Mouse (Mus musculus) limb, embryonic 13.5 days (tissue): ENCODE data around the gene AC134908.4. TPM values are rescaled to one million over a fixed set of nuclear protein-coding genes. Genes with fewer than 3 reads are reported as not detected.
A peak's percentile ranks its signal among the peaks of the same experiment; 100 is the strongest.

ENCODE experiments used
- ATAC-seq: fragments of 200-750 bp; cut with Nextera tagmentation; 2 replicates; pipeline ENCODE4 v1.8.0; 2017; ENCODE audit warnings: low read depth, moderate number of reproducible peaks, moderate TSS enrichment; ENCODE audit not compliant: low FRiP score
- H3K27ac ChIP-seq: fragments of 300-500 bp; sonication (generic); 2 replicates; pipeline ENCODE4 v1.5.1; 2015; ENCODE audit warnings: inconsistent platforms, mild to moderate bottlenecking, moderate library complexity
- H3K27me3 ChIP-seq: fragments of 300-500 bp; sonication (generic); 2 replicates; pipeline ENCODE4 v1.6.1; 2015; ENCODE audit warnings: mild to moderate bottlenecking, inconsistent platforms
- H3K36me3 ChIP-seq: fragments of 300-500 bp; sonication (generic); 2 replicates; pipeline ENCODE4 v1.6.1; 2015; ENCODE audit warnings: inconsistent platforms, mild to moderate bottlenecking, moderate library complexity
- H3K4me1 ChIP-seq: fragments of 300-500 bp; sonication (generic); 2 replicates; pipeline ENCODE4 v1.6.1; 2015; ENCODE audit warnings: inconsistent platforms
- H3K4me2 ChIP-seq: fragments of 300-500 bp; sonication (generic); replicated peaks from 2 replicates; pipeline ENCODE4 v1.6.1; 2015; ENCODE audit warnings: inconsistent platforms, mild to moderate bottlenecking, moderate library complexity
- H3K4me3 ChIP-seq: fragments of 300-500 bp; sonication (generic); 2 replicates; pipeline ENCODE4 v1.5.1; 2015; ENCODE audit warnings: moderate library complexity, mild to moderate bottlenecking, inconsistent platforms
- H3K9ac ChIP-seq: fragments of 300-500 bp; sonication (generic); 2 replicates; pipeline ENCODE4 v1.6.1; 2015; ENCODE audit warnings: mild to moderate bottlenecking, inconsistent platforms
- H3K9me3 ChIP-seq: fragments of 300-500 bp; sonication (generic); 2 replicates; pipeline ENCODE4 v1.6.1; 2016; ENCODE audit warnings: inconsistent platforms
- WGBS: fragments of 180-500 bp; shearing (Covaris S2); methylation state at CpG from one replicate; pipeline ENCODE4 v1.1.7; 2015; 5-methylcytosine and 5-hydroxymethylcytosine counted together
- polyA plus RNA-seq: library from polyadenylated mRNA; unstranded; fragments of >200 nt; fragmentation: Nextera tagmentation; extraction: Ambion mirVana; gene quantifications from 2 replicates; pipeline ENCODE4 v1.2.1, GENCODE M21; 2015

Gene AC134908.4
- polyA plus RNA-seq, 1 experiment from 2014 or later, result not detected

DNA sequence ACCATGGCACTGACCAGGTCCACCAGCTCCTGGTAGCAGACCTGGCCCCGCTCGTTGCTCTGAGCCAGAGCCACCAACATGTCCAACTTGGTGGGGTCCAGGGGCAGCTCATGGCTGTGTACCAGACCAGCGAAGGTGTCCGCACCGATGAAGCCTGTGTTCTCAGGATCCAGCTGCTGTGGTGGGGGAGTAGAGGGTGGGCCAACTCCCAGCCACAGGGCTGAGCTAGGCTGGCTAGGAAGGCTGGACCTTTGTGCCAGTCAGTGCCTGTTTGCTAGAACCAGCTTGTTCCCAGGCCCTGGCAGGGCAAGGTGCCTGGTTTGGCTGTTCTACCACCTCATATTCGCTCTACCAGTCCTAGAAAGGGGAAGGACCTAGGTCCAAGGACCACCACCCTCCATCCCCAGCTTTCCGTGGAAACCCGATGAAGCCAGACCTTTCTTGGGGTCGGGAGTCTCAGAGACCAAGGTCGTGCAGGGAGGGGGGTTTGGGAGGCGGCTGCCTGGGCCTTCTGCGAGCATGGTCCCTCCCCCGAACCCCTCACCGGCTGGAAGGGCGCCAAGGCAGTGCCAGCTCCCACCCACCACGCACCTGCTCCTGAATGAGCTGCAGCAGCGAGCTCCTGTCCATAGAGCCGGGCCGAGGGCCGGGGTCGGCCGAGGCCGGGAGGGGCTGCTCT is 41.1 kb upstream of the AC134908.4 start:
- WGBS, result 24% methylated on average over 22 of the region's 23 CpGs
- peak overlapping the region; percentile 33; the same call in 1 of the 2 replicates for H3K27ac ChIP-seq

DNA sequence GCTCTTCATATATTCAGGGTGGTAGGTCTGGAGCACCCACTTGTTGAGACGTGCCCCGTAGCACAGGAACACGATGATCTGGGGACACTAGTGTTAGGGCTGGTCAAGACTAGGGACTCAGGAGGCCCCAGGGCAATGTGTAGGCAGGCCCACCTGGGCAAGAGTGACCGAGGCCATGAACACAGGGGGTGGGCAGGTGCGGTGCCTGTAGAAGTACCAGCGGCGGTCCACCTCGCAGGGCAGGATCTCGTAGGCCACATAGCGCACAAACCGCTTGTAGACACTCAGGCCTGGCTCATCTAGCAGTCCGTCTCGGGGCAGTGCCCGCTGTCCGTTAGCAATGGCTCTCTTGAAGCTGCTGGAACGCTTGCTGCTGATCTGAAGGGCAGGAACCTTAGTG is 40.4 kb upstream of the AC134908.4 start:
- Histone ChIP-seq H3K27me3 (no peaks in the 10 kb centered on the region), H3K27ac (no peak overlapping the region), H3K36me3 (peaks cover 55% of the 10 kb centered on the region), H3K9ac (0 out of 2 replicates have a peak overlapping the region, but pooled peaks have one; percentile 68), H3K4me1 (peaks cover 57% of the 10 kb centered on the region), H3K9me3 (no peaks in the 10 kb centered on the region), H3K4me2 (peak overlapping the region; percentile 98; the same call in 1 of the 2 replicates), H3K4me3 (peak overlapping the region; percentile 3; the same call in 1 of the 2 replicates)
- WGBS, result 93% methylated on average over 16 of the region's 16 CpGs
- ATAC-seq, result no peak

More for the DNA sequence above, 41.1 kb upstream of the AC134908.4 start:
- Histone ChIP-seq H3K4me2 (peak overlapping the region; percentile 98), H3K27me3 (no peaks in the 10 kb centered on the region), H3K4me3 (peak overlapping the region; percentile 42), H3K4me1 (peaks cover 50% of the 10 kb centered on the region), H3K36me3 (peaks cover 55% of the 10 kb centered on the region), H3K9ac (peak overlapping the region; percentile 68), H3K9me3 (no peaks in the 10 kb centered on the region)
- ATAC-seq, result no peak

DNA sequence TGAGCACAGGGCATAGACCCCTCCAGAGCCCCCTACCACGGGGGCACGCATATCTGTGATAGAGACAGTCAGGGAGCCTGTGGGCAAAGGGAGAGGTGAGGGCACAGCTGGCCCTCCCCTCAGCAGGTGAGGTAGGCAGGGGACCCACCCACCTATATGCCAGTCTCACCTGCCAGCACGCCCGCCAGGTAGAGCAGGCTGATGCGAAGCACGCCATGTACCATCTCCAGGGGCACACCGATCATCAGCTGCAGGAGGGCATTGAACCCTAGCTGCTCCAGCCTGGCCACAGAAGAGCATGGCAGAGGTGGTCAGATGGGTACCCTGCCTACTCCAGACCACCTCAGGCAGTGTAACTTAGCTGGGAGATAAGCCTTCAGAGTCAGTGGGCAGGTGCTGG is 39.8 kb upstream of the AC134908.4 start:
- peaks cover 55% of the 10 kb centered on the region for H3K36me3 ChIP-seq

DNA sequence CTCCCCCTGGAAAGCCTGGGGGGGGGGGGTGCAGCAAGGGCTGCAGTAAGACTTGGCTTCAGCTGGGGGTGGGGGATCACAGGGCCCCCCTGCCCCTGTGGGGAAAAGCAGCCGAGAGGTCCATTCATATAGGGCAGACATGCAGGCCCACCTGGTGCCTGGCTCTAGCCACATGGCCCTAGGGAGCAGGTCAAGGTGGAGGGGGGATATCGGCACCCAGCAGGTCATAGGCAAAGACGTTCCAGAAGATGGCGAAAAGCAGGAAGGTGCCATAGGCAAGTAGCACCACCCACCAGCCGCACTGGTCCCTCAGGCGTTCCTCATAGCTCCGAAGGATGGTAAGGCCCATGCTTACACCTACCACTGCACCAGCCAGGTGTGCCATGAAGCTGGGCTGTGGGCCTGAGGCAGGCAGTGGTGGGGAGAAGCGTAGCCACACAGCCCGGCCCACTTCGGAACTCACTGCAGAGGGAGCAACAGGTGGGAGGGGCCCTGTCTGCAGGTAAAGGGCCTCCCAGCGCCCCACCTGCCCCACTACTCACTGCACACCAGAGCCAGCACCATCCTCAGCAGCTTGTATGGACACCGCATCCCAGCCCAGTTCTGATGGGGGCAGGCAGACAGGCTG is 39.2 kb upstream of the AC134908.4 start:
- no peak overlapping the region for H3K27ac ChIP-seq
- H3K9me3 ChIP-seq, result no peaks in the 10 kb centered on the region
- peaks cover 54% of the 10 kb centered on the region for H3K36me3 ChIP-seq
- 87% methylated on average over 12 of the region's 12 CpGs for WGBS
- H3K4me1 ChIP-seq, result peaks cover 68% of the 10 kb centered on the region
- peak overlapping the region; percentile 75 for H3K9ac ChIP-seq
- peak overlapping the region; percentile 88 for H3K4me3 ChIP-seq
- no peak for ATAC-seq
- peak overlapping the region; percentile 98 for H3K4me2 ChIP-seq
- no peaks in the 10 kb centered on the region for H3K27me3 ChIP-seq

More for the DNA sequence above, 39.8 kb upstream of the AC134908.4 start:
- Histone ChIP-seq H3K4me2 (peak overlapping the region; percentile 98), H3K4me1 (peaks cover 62% of the 10 kb centered on the region), H3K9me3 (no peaks in the 10 kb centered on the region), H3K27ac (no peak overlapping the region), H3K4me3 (0 out of 2 replicates have a peak overlapping the region, but pooled peaks have one; percentile 88), H3K27me3 (no peaks in the 10 kb centered on the region), H3K9ac (peak overlapping the region; percentile 75; the same call in 1 of the 2 replicates)
- WGBS, result 93% methylated on average over 7 of the region's 7 CpGs
- ATAC-seq, result no peak

DNA sequence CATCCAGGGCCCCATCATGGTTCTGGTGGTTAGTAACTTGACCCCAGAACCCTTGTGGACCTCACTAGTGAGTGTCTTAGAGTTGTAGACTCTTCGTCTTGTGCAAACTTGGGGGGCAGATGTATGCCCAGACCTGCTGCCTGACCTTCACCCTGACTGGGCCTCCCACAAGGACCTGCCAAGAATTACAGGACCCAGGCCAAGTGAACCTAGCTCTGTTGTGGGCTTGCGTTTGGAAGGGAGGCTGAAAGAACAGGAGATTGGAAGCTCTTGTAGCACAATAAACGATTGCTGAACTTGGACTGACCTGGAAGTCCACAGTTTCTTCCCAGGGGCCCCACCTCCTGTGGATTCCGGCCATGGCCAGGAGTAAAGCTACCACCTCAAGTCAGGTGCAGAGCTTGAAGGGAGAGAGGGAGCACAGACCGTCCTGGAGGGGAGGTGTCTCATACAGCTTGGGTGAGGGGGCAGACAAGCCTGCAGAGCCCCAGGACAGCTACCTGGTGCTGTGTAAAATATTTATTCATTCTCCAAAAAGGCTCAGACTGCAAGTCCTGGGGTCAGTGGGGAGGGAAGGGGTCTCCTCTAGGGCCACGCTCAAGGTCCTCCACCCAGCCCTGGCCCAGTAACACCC is 38.6 kb upstream of the AC134908.4 start:
- Histone ChIP-seq H3K9me3 (no peaks in the 10 kb centered on the region), H3K4me2 (peak overlapping the region; percentile 98), H3K27me3 (no peaks in the 10 kb centered on the region), H3K4me3 (peak overlapping the region; percentile 88), H3K4me1 (peaks cover 74% of the 10 kb centered on the region), H3K9ac (peak overlapping the region; percentile 75), H3K27ac (peak overlapping the region; percentile 92), H3K36me3 (peaks cover 47% of the 10 kb centered on the region)
- no peak for ATAC-seq
- WGBS, result 41% methylated on average over 6 of the region's 6 CpGs

DNA sequence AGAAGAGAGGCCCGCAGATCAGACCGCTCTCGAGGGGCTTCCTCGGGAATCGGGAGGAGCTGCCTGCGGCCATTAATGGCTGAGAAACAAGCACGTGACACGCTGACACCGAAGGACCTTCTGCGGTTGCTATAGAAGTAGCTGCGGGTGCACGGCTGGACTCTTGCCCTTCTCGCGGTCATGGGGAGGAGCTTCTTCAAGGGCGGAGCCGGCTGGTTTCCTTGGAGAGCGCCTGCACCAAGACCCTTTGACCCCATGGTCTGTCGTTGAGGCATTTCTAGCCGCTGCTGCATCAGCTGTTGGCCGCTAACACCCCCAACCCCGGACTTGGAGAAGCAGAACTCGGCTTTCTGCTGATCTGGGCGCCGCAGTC is 37.8 kb upstream of the AC134908.4 start, which contains the start of gene Stub1:
Gene Stub1, minus strand, starts transcription at position 114 of the 373 bp plus-strand sequence.
- Histone ChIP-seq H3K4me3 (peak within 1 kb of the TSS; percentile 88), H3K36me3 (peaks cover 42% of the 10 kb centered on the region), H3K27me3 (no peaks in the 10 kb centered on the region), H3K4me1 (peaks cover 78% of the 10 kb centered on the region), H3K27ac (peak within 1 kb of the TSS; percentile 92), H3K4me2 (peak within 1 kb of the TSS; percentile 98), H3K9me3 (no peaks in the 10 kb centered on the region), H3K9ac (peak within 1 kb of the TSS; percentile 91)
- 0% methylated on average over 24 of the region's 24 CpGs for WGBS
- ATAC-seq, result peak; percentile 60

DNA sequence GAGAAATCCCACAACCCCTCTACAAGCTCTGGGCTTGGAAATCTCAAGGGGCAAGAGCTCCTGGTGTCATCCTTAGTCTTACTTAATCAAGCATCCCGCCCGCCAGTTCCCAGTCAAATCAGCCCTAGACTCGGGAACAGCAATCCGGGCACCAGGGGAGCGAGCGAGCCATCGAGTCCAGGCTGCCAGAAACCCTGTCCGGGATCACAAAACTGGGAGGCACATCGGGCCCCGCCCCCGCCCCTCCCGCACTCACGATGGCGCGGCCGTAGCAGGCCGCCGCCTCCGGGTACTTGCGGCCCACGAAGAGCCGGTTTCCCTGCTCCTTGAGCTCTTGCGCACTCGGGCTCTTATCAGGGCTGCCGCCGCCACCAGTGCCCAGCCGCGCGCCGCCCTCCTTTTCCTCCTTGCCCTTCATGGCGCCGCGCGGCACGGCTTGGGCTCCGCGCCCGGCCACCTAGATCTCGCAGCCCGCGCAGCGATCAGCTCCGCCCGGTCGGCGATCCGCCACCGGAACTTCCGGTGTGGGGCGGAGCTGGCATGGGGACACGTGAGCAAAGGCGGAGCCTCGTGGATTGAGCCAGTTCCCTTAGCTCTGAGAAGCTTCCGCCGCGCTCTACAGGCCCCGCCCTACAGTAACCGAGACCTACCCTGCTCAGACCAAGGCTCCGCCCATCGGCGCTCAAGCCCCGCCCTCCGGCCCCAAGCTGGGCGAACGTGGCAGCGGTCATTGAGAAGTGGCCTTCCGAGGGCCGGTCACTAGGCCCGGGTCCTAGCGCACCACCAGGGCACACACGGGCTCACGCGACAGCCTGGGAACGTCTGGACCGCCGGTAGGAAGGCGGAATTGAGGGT is 37.2 kb upstream of the AC134908.4 start:
- under 1% methylated on average over 77 of the region's 77 CpGs for WGBS
- Histone ChIP-seq H3K4me3 (peak overlapping the region; percentile 88), H3K27ac (peak overlapping the region; percentile 92), H3K36me3 (peaks cover 38% of the 10 kb centered on the region), H3K4me1 (peaks cover 79% of the 10 kb centered on the region), H3K9ac (peak overlapping the region; percentile 91), H3K27me3 (no peaks in the 10 kb centered on the region), H3K4me2 (peak overlapping the region; percentile 98), H3K9me3 (no peaks in the 10 kb centered on the region)
- peak; percentile 90 for ATAC-seq

DNA sequence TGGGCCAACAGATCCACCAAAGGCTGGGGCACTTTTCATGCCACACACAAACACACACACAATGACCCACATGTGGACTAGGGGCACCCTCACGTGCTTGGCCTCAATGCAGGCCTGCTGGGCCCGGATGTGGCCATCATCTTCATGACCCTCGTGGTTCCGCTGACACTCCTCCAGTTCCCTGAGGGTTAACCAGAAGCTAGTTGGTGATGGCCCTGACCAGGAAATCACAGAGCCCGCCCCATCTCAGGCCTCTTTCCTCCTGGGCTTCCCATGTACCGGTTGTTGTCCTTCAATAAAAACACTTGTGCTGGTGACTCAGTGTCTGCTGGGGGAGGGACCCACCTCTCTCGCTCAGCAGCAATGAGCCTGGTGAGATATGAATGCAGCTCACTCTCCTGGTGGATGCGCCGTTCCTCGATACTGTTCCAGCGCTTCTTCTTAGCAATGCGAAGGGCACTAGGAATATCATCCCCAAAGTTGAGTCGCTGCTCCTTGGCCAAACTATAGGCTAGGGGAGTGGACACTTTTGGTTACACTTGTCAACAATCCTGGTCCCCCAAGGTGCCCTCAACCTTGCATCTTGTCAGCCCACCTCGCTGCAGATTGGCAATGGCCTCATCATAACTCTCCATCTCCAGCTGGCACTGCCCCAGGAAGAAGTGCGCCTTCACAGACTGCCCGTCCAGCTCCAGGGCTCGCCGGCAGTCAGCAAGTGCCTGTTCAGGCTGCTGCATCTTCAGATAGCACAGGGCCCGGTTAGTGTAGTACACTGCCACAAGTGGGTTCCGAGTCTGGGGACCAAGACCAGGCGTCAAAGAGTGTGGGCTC is 36.2 kb upstream of the AC134908.4 start:
- ATAC-seq, result no peak

DNA sequence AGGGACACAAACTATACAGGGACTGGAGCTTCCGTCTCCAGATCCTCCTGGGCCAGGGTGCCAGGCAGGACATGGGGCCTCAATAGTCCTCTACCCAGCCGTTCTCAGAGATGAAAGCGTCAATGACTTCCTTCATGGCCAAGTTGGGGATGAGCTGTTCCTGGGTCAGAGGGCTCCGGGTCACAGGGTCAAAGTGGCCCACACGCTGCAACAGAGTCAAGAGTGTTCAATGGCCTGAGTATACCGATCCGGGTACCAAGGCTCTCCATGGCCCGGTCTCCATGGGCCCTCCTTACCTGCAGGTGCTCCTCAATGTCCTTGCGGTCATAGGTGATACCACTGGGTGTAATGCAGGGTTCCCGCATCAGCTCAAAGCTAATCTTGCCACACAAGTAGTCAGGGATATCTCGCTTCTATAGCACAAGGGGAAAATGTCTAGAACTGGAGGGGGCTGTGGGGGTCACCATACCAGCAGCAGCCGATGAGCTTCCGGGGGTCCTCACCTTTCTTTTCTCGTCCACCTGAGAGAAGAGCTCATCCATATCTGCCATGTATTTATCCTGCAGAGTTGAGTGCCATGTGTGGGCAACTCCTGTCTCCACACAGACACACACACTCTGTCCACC is 35.5 kb upstream of the AC134908.4 start:
- 90% methylated on average over 14 of the region's 14 CpGs for WGBS
- H3K27ac ChIP-seq, result no peak overlapping the region
- no peak for ATAC-seq
- H3K4me2 ChIP-seq, result peak overlapping the region; percentile 98
- no peaks in the 10 kb centered on the region for H3K27me3 ChIP-seq
- 0 out of 2 replicates have a peak overlapping the region, but pooled peaks have one; percentile 91 for H3K9ac ChIP-seq
- peaks cover 68% of the 10 kb centered on the region for H3K4me1 ChIP-seq
- H3K4me3 ChIP-seq, result peak overlapping the region; percentile 88
- H3K36me3 ChIP-seq, result peaks cover 52% of the 10 kb centered on the region
- no peaks in the 10 kb centered on the region for H3K9me3 ChIP-seq

More for the DNA sequence above, 36.2 kb upstream of the AC134908.4 start:
- Histone ChIP-seq H3K4me1 (peaks cover 76% of the 10 kb centered on the region), H3K36me3 (peaks cover 45% of the 10 kb centered on the region), H3K27me3 (no peaks in the 10 kb centered on the region), H3K4me3 (peak overlapping the region; percentile 88), H3K27ac (peak overlapping the region; percentile 86; the same call in 1 of the 2 replicates), H3K9me3 (no peaks in the 10 kb centered on the region), H3K4me2 (peak overlapping the region; percentile 98), H3K9ac (peak overlapping the region; percentile 91)
- WGBS, result 61% methylated on average over 21 of the region's 21 CpGs

DNA sequence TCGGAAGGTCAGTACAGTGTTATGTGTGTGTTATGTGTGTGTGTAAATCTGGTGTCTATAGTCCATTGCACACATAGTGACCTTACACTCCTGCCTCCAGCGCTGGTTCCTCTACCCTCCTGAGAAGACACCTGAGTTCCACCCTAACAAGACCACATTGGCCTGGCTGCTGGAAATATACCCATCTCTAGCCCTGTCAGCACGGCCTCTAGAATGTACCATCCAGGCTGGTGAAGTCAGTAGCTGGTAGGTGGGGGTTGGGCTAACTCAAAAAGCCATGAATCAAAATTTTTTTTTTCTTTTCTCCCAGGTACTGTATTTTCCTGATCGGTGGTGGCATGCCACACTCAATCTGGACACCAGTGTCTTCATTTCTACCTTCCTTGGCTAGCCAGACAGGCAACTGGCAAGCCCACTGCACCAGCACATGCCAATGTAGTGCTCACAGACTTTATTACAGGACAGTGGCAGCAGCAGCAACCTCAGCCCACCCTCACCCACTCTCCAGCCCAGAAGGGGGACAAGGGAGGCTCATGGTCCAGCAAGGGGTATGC is 34.8 kb upstream of the AC134908.4 start:
- Histone ChIP-seq H3K9ac (peak overlapping the region; percentile 81; the same call in 1 of the 2 replicates), H3K4me1 (peaks cover 67% of the 10 kb centered on the region), H3K4me3 (peak overlapping the region; percentile 88), H3K27ac (no peak overlapping the region), H3K4me2 (peak overlapping the region; percentile 98), H3K36me3 (peaks cover 53% of the 10 kb centered on the region), H3K9me3 (no peaks in the 10 kb centered on the region), H3K27me3 (no peaks in the 10 kb centered on the region)
- 85% methylated on average over 4 of the region's 4 CpGs for WGBS
- ATAC-seq, result no peak
